Mouse (Mus musculus): Measurements from ENCODE around the gene Alg12.

DNA sequence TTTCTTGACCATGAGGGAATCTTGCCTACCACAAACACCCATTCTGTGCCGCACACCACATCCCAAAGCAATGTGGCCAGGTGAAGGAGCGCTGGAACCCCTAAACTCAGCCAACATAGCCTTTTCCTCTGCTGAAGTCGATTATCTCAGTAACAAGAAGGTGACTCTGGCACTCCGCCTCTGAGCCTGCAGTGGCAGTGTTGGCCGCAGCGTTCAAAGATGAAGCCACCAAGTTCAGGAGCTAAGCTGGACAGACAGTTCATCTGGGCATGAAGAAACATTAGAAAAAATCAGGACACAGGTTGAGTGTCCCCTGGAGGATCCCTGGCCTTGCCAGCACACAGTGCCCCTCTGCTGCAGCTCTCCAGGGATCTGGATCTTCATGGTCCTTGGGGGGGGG, 8.3 kb upstream of the Alg12 start:
- TF ChIP-seq CTCF (IDR thresholded peaks at IDR 0.05; ENCODE audit: extremely low read depth, insufficient read depth, low read length) (no peak), POLR2A (IDR thresholded peaks at IDR 0.05; ENCODE audit: extremely low read depth, insufficient read depth, low read length) (no peak)
